Mouse (Mus musculus): ENCODE results near the gene Ush1g.

DNA sequence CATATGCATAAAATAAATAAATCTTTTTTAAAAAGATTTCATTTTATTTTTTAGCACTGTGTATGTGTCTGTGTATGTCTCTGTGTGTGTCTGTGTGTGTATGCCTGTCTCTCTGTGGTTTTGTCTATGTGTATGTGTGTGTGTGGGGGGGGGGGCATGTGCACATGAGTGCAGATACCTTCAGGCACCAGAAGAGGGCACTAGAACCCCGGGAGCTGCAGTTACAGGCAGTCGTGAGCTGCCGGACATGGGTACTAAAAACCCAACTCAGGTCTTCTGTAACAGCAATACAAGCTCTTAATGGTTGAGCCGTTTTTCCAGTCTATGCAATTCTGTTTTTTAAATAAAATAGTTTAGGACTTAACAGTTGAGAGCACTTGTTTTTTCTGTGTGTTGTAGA lies 21.1 kb downstream of the Ush1g start:
- TF ChIP-seq GATA2 (IDR thresholded peaks at IDR 0.05; ENCODE audit: borderline replicate concordance, low read depth, low read length) (no peak), CTCF (IDR thresholded peaks at IDR 0.05; ENCODE audit: low read depth, low read length) (no peak)
